Mouse (Mus musculus): ENCODE measurements around the gene Maoa.

Maoa gene

GRCm38 (mm10) chrX:16619034-16619929, at the start of gene Maoa:
Gene Maoa, plus strand, starts transcription at chrX:16619698.
- peak; percentile 67 to 71 for DNase-seq

- peak; percentile 89 for DNase-seq
Observed at GRCm38 (mm10) chrX:16618225-16619033, 1.1 kb upstream of the Maoa start.

GRCm38 (mm10) chrX:16656511-16656910, 37.0 kb downstream of the Maoa start:
- DNase-seq = no peak

- no peak for DNase-seq
Observed at GRCm38 (mm10) chrX:16706094-16706493, 86.6 kb downstream of the Maoa start.

GRCm38 (mm10) chrX:16714033-16714432, 94.5 kb downstream of the Maoa start:
- DNase-seq = no peak

All from cerebellum, postnatal 14 days (tissue).